Mouse (Mus musculus) v-Abl transformed pro-B cells (cell line): ENCODE data around the gene Snrnp200.

ENCODE experiments used
- in situ Hi-C, 2 experiments: fragments of 400-800 bp; cut with MboI; formaldehyde crosslinking; loops; one replicate each; pipeline ENCODE4 v1.15.1; 2025; ENCODE audit not compliant: unreplicated experiment in 2 of 2

Snrnp200 gene

GRCm38 (mm10) chr2:127207547-127208451 is at the start of gene Snrnp200, which contains the start of gene 1810024B03Rik:
Snrnp200 (plus strand) TSS chr2:127208386.
1810024B03Rik (minus strand) TSS chr2:127208280.
- in situ Hi-C loops, result loop anchor here (25.0 kb wide), 2 partner anchors 395 to 1455 kb away; no protein-coding TSS in a partner anchor

- in situ Hi-C loops, result loop anchor here (5.0 to 10.0 kb wide), 3 partner anchors 37 to 289 kb away; no protein-coding TSS in a partner anchor
These were observed 42.5 kb upstream of the Snrnp200 start for GRCm38 (mm10) chr2:127165675-127166074.

- in situ Hi-C loops, result loop anchor here (5.0 to 10.0 kb wide), 3 partner anchors 36 to 289 kb away; no protein-coding TSS in a partner anchor
These were observed 41.9 kb upstream of the Snrnp200 start for GRCm38 (mm10) chr2:127166261-127166660.

GRCm38 (mm10) chr2:127182598-127183381 is 25.4 kb upstream of the Snrnp200 start:
- in situ Hi-C loops, result no loop called here

- in situ Hi-C loops, result no loop called here
These were observed 18.6 kb upstream of the Snrnp200 start for GRCm38 (mm10) chr2:127189574-127189973.

- in situ Hi-C loops, result loop anchor here (5.0 to 25.0 kb wide), 5 partner anchors 38 to 1457 kb away; no protein-coding TSS in a partner anchor
These were observed 3.3 kb upstream of the Snrnp200 start for GRCm38 (mm10) chr2:127204932-127205331.

GRCm38 (mm10) chr2:127205936-127206335 is 2.2 kb upstream of the Snrnp200 start:
- in situ Hi-C loops, result loop anchor here (25.0 kb wide), 2 partner anchors 394 to 1456 kb away; no protein-coding TSS in a partner anchor

- in situ Hi-C loops, result loop anchor here (25.0 kb wide), 2 partner anchors 395 to 1455 kb away; no protein-coding TSS in a partner anchor
These were observed 1.3 kb upstream of the Snrnp200 start for GRCm38 (mm10) chr2:127206916-127207315.

- in situ Hi-C loops, result loop anchor here (25.0 kb wide), 2 partner anchors 396 to 1454 kb away; no protein-coding TSS in a partner anchor
These were observed 225 bp downstream of the Snrnp200 start for GRCm38 (mm10) chr2:127208452-127208769.

- in situ Hi-C loops, result loop anchor here (25.0 kb wide), 2 partner anchors 398 to 1452 kb away; no protein-coding TSS in a partner anchor
These were observed 2.5 kb downstream of the Snrnp200 start for GRCm38 (mm10) chr2:127210701-127211100.

GRCm38 (mm10) chr2:127217746-127218145 is 9.6 kb downstream of the Snrnp200 start:
- in situ Hi-C loops, result loop anchor here (25.0 kb wide), 2 partner anchors 405 to 1445 kb away; no protein-coding TSS in a partner anchor

- in situ Hi-C loops, result loop anchor here (5.0 to 25.0 kb wide), 2 partner anchors 483 to 488 kb away; no protein-coding TSS in a partner anchor
These were observed 17.1 kb downstream of the Snrnp200 start for GRCm38 (mm10) chr2:127225261-127225660.

GRCm38 (mm10) chr2:127237897-127238610 is 29.9 kb downstream of the Snrnp200 start:
- in situ Hi-C loops, result loop anchor here in 1 of 2 experiments (25.0 kb wide), 1 partner anchor 501 kb away; no protein-coding TSS in a partner anchor

GRCm38 (mm10) chr2:127240065-127240464 is 31.9 kb downstream of the Snrnp200 start:
- in situ Hi-C loops, result loop anchor here in 1 of 2 experiments (25.0 kb wide), 1 partner anchor 503 kb away; no protein-coding TSS in a partner anchor

- in situ Hi-C loops, result loop anchor here in 1 of 2 experiments (25.0 kb wide), 1 partner anchor 510 kb away; no protein-coding TSS in a partner anchor
These were observed 39.6 kb downstream of the Snrnp200 start, which contains the start of the genes Ciao1 and Tmem127 for GRCm38 (mm10) chr2:127247592-127248333. Ciao1 (minus strand) TSS chr2:127247816. Tmem127 (plus strand) TSS chr2:127247908.

GRCm38 (mm10) chr2:127248334-127249004 is 40.3 kb downstream of the Snrnp200 start:
- in situ Hi-C loops, result loop anchor here in 1 of 2 experiments (25.0 kb wide), 1 partner anchor 511 kb away; no protein-coding TSS in a partner anchor

GRCm38 (mm10) chr2:127250291-127251008 is 42.3 kb downstream of the Snrnp200 start:
- in situ Hi-C loops, result loop anchor here (5.0 kb wide), 2 partner anchors 92 to 97 kb away; no protein-coding TSS in a partner anchor
